Mouse (Mus musculus) midbrain, embryonic 11.5 days (tissue): ENCODE results near the gene Col11a1. TPM values are rescaled to one million over a fixed set of nuclear protein-coding genes. Genes with fewer than 3 reads are reported as not detected.

Source experiments
- ATAC-seq: fragments of 200-750 bp; cut with Nextera tagmentation; 2 replicates; pipeline ENCODE4 v1.8.0; 2017; ENCODE audit warnings: moderate TSS enrichment, moderate library complexity; ENCODE audit not compliant: low FRiP score
- DNase-seq: peaks from one replicate; pipeline ENCODE4 v3.0.0; 2015; ENCODE audit warnings: low spot score; ENCODE audit errors: missing footprints
- H3K27ac ChIP-seq: fragments of 300-500 bp; sonication (generic); 2 replicates; pipeline ENCODE4 v1.5.1; 2014; ENCODE audit warnings: low read depth, low read length
- H3K27me3 ChIP-seq: fragments of 300-500 bp; sonication (generic); 2 replicates; pipeline ENCODE4 v1.6.1; 2014; ENCODE audit warnings: mild to moderate bottlenecking, low read length, moderate library complexity, mixed read lengths; ENCODE audit not compliant: control insufficient read depth, insufficient read depth
- H3K36me3 ChIP-seq: fragments of 300-500 bp; sonication (generic); 2 replicates; pipeline ENCODE4 v1.6.1; 2014; ENCODE audit warnings: mild to moderate bottlenecking, low read length, moderate library complexity, mixed read lengths; ENCODE audit not compliant: control insufficient read depth, insufficient read depth
- H3K4me1 ChIP-seq: fragments of 300-500 bp; sonication (generic); 2 replicates; pipeline ENCODE4 v1.6.1; 2014; ENCODE audit warnings: low read length; ENCODE audit not compliant: control insufficient read depth, insufficient read depth
- H3K4me2 ChIP-seq: fragments of 300-500 bp; sonication (generic); 2 replicates; pipeline ENCODE4 v1.6.1; 2014; ENCODE audit warnings: mild to moderate bottlenecking, moderate library complexity
- H3K4me3 ChIP-seq: fragments of 300-500 bp; sonication (generic); 2 replicates; pipeline ENCODE4 v1.5.1; 2014; ENCODE audit warnings: low read depth, low read length
- H3K9ac ChIP-seq: fragments of 300-500 bp; sonication (generic); 2 replicates; pipeline ENCODE4 v1.6.1; 2014; ENCODE audit warnings: low read length
- H3K9me3 ChIP-seq: fragments of 300-500 bp; sonication (generic); 2 replicates; pipeline ENCODE4 v1.6.1; 2016; ENCODE audit warnings: low read length; ENCODE audit not compliant: control insufficient read depth
- whole genome bisulfite sequencing: fragments of 180-500 bp; shearing (Covaris S2); extraction: QIAGEN DNeasy Blood & Tissue Kit; methylation state at CpG from one replicate; pipeline ENCODE4 v1.1.7; 2014; 5-methylcytosine and 5-hydroxymethylcytosine counted together
- polyA plus RNA-seq: library from polyadenylated mRNA; unstranded; fragments of >200 nt; fragmentation: Nextera tagmentation; extraction: Ambion mirVana; gene quantifications from 2 replicates; pipeline ENCODE4 v1.2.1, GENCODE M21; 2014

Gene Col11a1
- 13.5 and 16.0 TPM in 2 replicates for polyA plus RNA-seq

- no peaks in the 10 kb centered on the region for H3K36me3 ChIP-seq
- under 1% methylated on average over 19 of the region's 19 CpGs for WGBS
- peak within 1 kb of the TSS; percentile 59 for H3K4me2 ChIP-seq
- DNase-seq (peak; percentile 98), ATAC-seq (peak; percentile 99)
- H3K9me3 ChIP-seq, result no peaks in the 10 kb centered on the region
- peak within 1 kb of the TSS; percentile 52 for H3K4me3 ChIP-seq
- peaks cover 9% of the 10 kb centered on the region for H3K4me1 ChIP-seq
- peak within 1 kb of the TSS; percentile 63 for H3K9ac ChIP-seq
- peak within 1 kb of the TSS; percentile 35; the same call in 1 of the 2 replicates for H3K27ac ChIP-seq
- H3K27me3 ChIP-seq, result no peaks in the 10 kb centered on the region
Observed at GRCm38 (mm10) chr3:114029971-114030635, at the start of gene Col11a1. Gene Col11a1 (plus strand): TSS chr3:114030540.

DNA sequence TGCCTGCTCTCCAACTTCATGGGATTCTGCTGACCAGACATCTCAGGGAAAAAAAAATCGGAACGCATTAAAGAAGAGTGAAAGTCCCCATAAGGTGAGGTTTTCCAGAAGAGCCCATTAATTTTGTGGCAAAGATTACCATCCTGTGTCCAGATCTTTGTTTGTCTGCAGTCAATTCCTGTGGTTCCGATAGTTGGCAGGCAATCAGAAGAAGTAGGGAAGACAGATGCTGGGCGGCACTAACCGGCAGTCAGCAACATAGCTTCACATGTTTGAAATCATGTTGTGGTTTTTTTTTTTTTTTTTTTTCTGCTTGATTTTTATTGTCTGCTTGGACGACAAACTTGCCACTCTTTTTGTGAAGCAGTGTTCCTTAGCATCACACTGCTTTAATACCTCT, 39.4 kb upstream of the Col11a1 start:
- Histone ChIP-seq H3K9me3 (no peaks in the 10 kb centered on the region), H3K27ac (no peak overlapping the region), H3K27me3 (no peaks in the 10 kb centered on the region), H3K4me3 (no peak overlapping the region), H3K4me1 (no peaks in the 10 kb centered on the region), H3K4me2 (no peak overlapping the region), H3K9ac (no peak overlapping the region), H3K36me3 (no peaks in the 10 kb centered on the region)
- DNase-seq (no peak), ATAC-seq (no peak)
- WGBS, result 86% methylated on average over 6 of the region's 6 CpGs

DNA sequence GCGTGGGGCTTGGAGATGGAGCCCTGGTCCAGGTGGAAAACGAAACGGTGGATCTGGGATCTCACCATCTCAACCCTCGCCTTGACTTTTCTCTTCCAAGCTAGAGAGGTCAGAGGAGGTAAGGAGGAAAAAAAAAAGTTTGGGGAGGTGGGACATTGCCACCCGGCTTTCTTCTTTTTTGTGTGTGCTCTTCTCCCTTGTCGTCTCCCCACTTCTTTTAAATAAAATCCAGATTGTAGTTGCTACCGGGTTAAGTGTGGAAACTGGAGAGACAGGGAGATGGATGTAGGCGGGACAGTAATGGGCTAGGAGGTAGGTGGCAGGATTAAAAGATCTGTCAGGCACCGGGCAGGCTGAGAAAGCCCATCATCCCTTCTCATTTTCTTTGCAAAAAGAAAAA, 546 bp downstream of the Col11a1 start:
- H3K9me3 ChIP-seq, result no peaks in the 10 kb centered on the region
- peaks cover 9% of the 10 kb centered on the region for H3K4me1 ChIP-seq
- no peaks in the 10 kb centered on the region for H3K27me3 ChIP-seq
- WGBS, result 0% methylated on average over 9 of the region's 9 CpGs
- H3K4me3 ChIP-seq, result peak overlapping the region; percentile 52
- DNase-seq, result peak; percentile 95
- no peak overlapping the region for H3K27ac ChIP-seq
- H3K36me3 ChIP-seq, result no peaks in the 10 kb centered on the region
- ATAC-seq, result no peak
- peak overlapping the region; percentile 59 for H3K4me2 ChIP-seq
- H3K9ac ChIP-seq, result peak overlapping the region; percentile 63

GRCm38 (mm10) chr3:114031351-114032213, 1.2 kb downstream of the Col11a1 start:
- Histone ChIP-seq H3K4me1 (peaks cover 9% of the 10 kb centered on the region), H3K36me3 (no peaks in the 10 kb centered on the region), H3K9ac (peak overlapping the region; percentile 63), H3K4me2 (peak overlapping the region; percentile 59), H3K4me3 (peak overlapping the region; percentile 52), H3K27ac (no peak overlapping the region), H3K27me3 (no peaks in the 10 kb centered on the region), H3K9me3 (no peaks in the 10 kb centered on the region)
- ATAC-seq (peak; percentile 17), DNase-seq (peak; percentile 93)
- 1% methylated on average over 21 of the region's 21 CpGs for WGBS

DNA sequence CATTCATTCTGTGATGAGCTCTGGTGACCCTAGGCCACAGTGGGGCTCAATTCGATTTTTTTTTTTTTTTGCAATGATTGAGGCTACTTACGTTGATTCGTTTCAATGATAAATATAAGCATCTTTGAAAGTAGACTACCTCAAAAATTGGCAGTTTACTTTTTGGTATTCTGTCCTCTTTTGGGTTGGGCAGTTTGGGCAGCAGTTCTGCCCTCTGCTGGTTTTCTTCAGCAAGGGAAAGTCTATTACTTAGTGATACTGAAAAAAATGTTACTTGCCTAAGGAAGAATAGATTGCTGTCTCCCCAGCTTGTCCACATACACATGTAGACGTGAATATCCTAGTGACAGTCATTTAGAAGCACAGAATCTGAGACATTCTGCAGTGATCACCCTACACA, 2.0 kb downstream of the Col11a1 start:
- Histone ChIP-seq H3K9me3 (no peaks in the 10 kb centered on the region), H3K4me2 (peak overlapping the region; percentile 59), H3K36me3 (no peaks in the 10 kb centered on the region), H3K4me3 (peak overlapping the region; percentile 52), H3K27me3 (no peaks in the 10 kb centered on the region), H3K4me1 (peaks cover 9% of the 10 kb centered on the region), H3K9ac (peak overlapping the region; percentile 63), H3K27ac (no peak overlapping the region)
- 6% methylated on average over 4 of the region's 4 CpGs for WGBS
- ATAC-seq, result no peak
- DNase-seq, result no peak

DNA sequence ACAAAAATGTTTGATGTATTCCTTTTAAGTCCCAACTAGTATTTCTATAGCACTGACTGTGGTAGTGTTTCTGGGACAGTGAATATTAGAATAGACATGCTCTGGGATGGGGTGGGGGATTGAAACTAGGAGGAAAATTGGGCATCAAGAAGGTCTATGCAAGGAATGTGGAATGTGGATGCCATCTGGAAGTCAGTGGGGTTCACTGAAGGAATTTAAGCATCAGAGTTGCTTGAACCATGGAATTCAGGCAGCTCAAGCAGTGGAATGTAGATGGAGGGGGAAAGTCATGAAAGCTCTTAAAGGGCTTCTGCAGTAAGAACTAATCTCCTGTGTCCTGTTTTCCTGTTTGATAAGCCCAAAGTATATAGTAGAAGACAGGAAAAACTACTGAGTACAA, 22.1 kb downstream of the Col11a1 start:
- DNase-seq (no peak), ATAC-seq (no peak)
- H3K4me3 ChIP-seq, result no peak overlapping the region
- no peak overlapping the region for H3K9ac ChIP-seq
- H3K36me3 ChIP-seq, result no peaks in the 10 kb centered on the region
- no peaks in the 10 kb centered on the region for H3K9me3 ChIP-seq
- H3K4me1 ChIP-seq, result no peaks in the 10 kb centered on the region
- no peak overlapping the region for H3K27ac ChIP-seq
- H3K4me2 ChIP-seq, result no peak overlapping the region
- H3K27me3 ChIP-seq, result no peaks in the 10 kb centered on the region

GRCm38 (mm10) chr3:114053501-114053900, 23.2 kb downstream of the Col11a1 start:
- Histone ChIP-seq H3K9ac (no peak overlapping the region), H3K4me2 (no peak overlapping the region), H3K9me3 (no peaks in the 10 kb centered on the region), H3K4me3 (no peak overlapping the region), H3K4me1 (no peaks in the 10 kb centered on the region), H3K27ac (no peak overlapping the region), H3K27me3 (no peaks in the 10 kb centered on the region), H3K36me3 (no peaks in the 10 kb centered on the region)
- ATAC-seq (no peak), DNase-seq (no peak)
- 78% methylated on average over 3 of the region's 3 CpGs for WGBS

GRCm38 (mm10) chr3:114065123-114065522, 34.8 kb downstream of the Col11a1 start:
- 89% methylated on average over 4 of the region's 4 CpGs for WGBS

GRCm38 (mm10) chr3:114065587-114065986, 35.2 kb downstream of the Col11a1 start:
- Histone ChIP-seq H3K9ac (no peak overlapping the region), H3K27ac (no peak overlapping the region), H3K27me3 (no peaks in the 10 kb centered on the region), H3K36me3 (no peaks in the 10 kb centered on the region), H3K9me3 (no peaks in the 10 kb centered on the region), H3K4me1 (no peaks in the 10 kb centered on the region), H3K4me3 (no peak overlapping the region), H3K4me2 (no peak overlapping the region)
- no peak for DNase-seq
- ATAC-seq, result no peak
- WGBS, result 77% methylated on average over 4 of the region's 4 CpGs

More at GRCm38 (mm10) chr3:114065123-114065522, 34.8 kb downstream of the Col11a1 start:
- H3K27me3 ChIP-seq, result no peaks in the 10 kb centered on the region
- ATAC-seq, result no peak
- no peak for DNase-seq
- H3K4me3 ChIP-seq, result no peak overlapping the region
- no peak overlapping the region for H3K9ac ChIP-seq
- H3K36me3 ChIP-seq, result no peaks in the 10 kb centered on the region
- no peak overlapping the region for H3K4me2 ChIP-seq
- no peaks in the 10 kb centered on the region for H3K4me1 ChIP-seq
- no peaks in the 10 kb centered on the region for H3K9me3 ChIP-seq
- H3K27ac ChIP-seq, result no peak overlapping the region
